Mouse (Mus musculus) CH12F3 (cell line): ENCODE results near the gene Nfe2l1.
"Not testable (repeated sequence)": the region's sequence is repeated elsewhere in the genome, so short reads cannot be mapped to it uniquely, and the experiment has no call there.

ENCODE experiments used
- in situ Hi-C: fragments of 300-500 bp; cut with MboI; formaldehyde crosslinking; loops from 2 replicates; pipeline ENCODE4 v1.14.3; 2020; ENCODE audit warnings: low sequenced_read_pairs

The Nfe2l1 gene

GRCm38 (mm10) chr11:96823471-96823837, 6.3 kb downstream of the Nfe2l1 start:
- in situ Hi-C loops = no loop called here

- in situ Hi-C loops = no loop called here
Observed at GRCm38 (mm10) chr11:96822675-96823470, 6.9 kb downstream of the Nfe2l1 start.

- in situ Hi-C loops = no loop called here
Observed at GRCm38 (mm10) chr11:96821956-96822355, 7.8 kb downstream of the Nfe2l1 start.

GRCm38 (mm10) chr11:96818128-96818710, 11.5 kb downstream of the Nfe2l1 start:
- in situ Hi-C loops = no loop called here

GRCm38 (mm10) chr11:96816979-96817378, 12.8 kb downstream of the Nfe2l1 start:
- in situ Hi-C loops = no loop called here

- in situ Hi-C loops = no loop called here
Observed at GRCm38 (mm10) chr11:96816494-96816893, 13.3 kb downstream of the Nfe2l1 start.

- in situ Hi-C loops = no loop called here
Observed at GRCm38 (mm10) chr11:96815895-96816294, 13.9 kb downstream of the Nfe2l1 start.

GRCm38 (mm10) chr11:96814443-96814842, 15.3 kb downstream of the Nfe2l1 start:
- in situ Hi-C loops = no loop called here

- in situ Hi-C loops = no loop called here
Observed at GRCm38 (mm10) chr11:96813920-96814319, 15.8 kb downstream of the Nfe2l1 start.

GRCm38 (mm10) chr11:96813455-96813854, 16.3 kb downstream of the Nfe2l1 start:
- in situ Hi-C loops = no loop called here

- in situ Hi-C loops = not testable (repeated sequence)
Observed at GRCm38 (mm10) chr11:96811188-96811587, 18.6 kb downstream of the Nfe2l1 start.

GRCm38 (mm10) chr11:96809562-96810235, 20.1 kb downstream of the Nfe2l1 start:
- in situ Hi-C loops = no loop called here

- in situ Hi-C loops = no loop called here
Observed at GRCm38 (mm10) chr11:96808066-96808465, 21.7 kb downstream of the Nfe2l1 start.

- in situ Hi-C loops = no loop called here
Observed at GRCm38 (mm10) chr11:96805606-96806005, 24.2 kb downstream of the Nfe2l1 start.

GRCm38 (mm10) chr11:96799511-96799910, 30.3 kb downstream of the Nfe2l1 start:
- in situ Hi-C loops = loop anchor here (10.0 kb wide), 1 partner anchor 55 kb away; no protein-coding TSS in a partner anchor

GRCm38 (mm10) chr11:96796586-96796985, 33.2 kb downstream of the Nfe2l1 start:
- in situ Hi-C loops = loop anchor here (10.0 kb wide), 1 partner anchor 58 kb away; no protein-coding TSS in a partner anchor

GRCm38 (mm10) chr11:96796081-96796480, 33.7 kb downstream of the Nfe2l1 start:
- in situ Hi-C loops = loop anchor here (10.0 kb wide), 1 partner anchor 59 kb away; no protein-coding TSS in a partner anchor

GRCm38 (mm10) chr11:96795491-96795890, 34.3 kb downstream of the Nfe2l1 start:
- in situ Hi-C loops = loop anchor here (10.0 kb wide), 1 partner anchor 59 kb away; no protein-coding TSS in a partner anchor

- in situ Hi-C loops = loop anchor here (10.0 kb wide), 1 partner anchor 64 kb away; no protein-coding TSS in a partner anchor
Observed at GRCm38 (mm10) chr11:96790681-96791080, 39.1 kb downstream of the Nfe2l1 start.

- in situ Hi-C loops = loop anchor here (10.0 kb wide), 1 partner anchor 65 kb away; no protein-coding TSS in a partner anchor
Observed at GRCm38 (mm10) chr11:96789990-96790389, 39.8 kb downstream of the Nfe2l1 start.
